Mouse (Mus musculus) 3134 (cell line): ENCODE results near the gene Kcng1.

Experiments used
- DNase-seq: peaks from one replicate; pipeline ENCODE4 v3.0.0-alpha.2; 2011; ENCODE audit warnings: low spot score; ENCODE audit not compliant: insufficient read length; ENCODE audit errors: extremely low read depth

Kcng1 gene

GRCm38 (mm10) chr2:168260900-168261299 is 20.6 kb downstream of the Kcng1 start:
- DNase-seq, result no peak

GRCm38 (mm10) chr2:168260124-168260523 is 21.4 kb downstream of the Kcng1 start:
- DNase-seq, result no peak

- DNase-seq, result no peak
Measured at GRCm38 (mm10) chr2:168259046-168259445, 22.5 kb downstream of the Kcng1 start.

- DNase-seq, result no peak
Measured at GRCm38 (mm10) chr2:168257188-168257587, 24.3 kb downstream of the Kcng1 start.

GRCm38 (mm10) chr2:168256506-168256905 is 25.0 kb downstream of the Kcng1 start:
- no peak for DNase-seq

- no peak for DNase-seq
Measured at GRCm38 (mm10) chr2:168253822-168254221, 27.7 kb downstream of the Kcng1 start.

GRCm38 (mm10) chr2:168252639-168253292 is 28.8 kb downstream of the Kcng1 start:
- DNase-seq, result peak; percentile 40

- peak; percentile 39 for DNase-seq
Measured at GRCm38 (mm10) chr2:168250270-168250669, 31.3 kb downstream of the Kcng1 start.

- peak; percentile 48 for DNase-seq
Measured at GRCm38 (mm10) chr2:168248856-168249245, 32.7 kb downstream of the Kcng1 start.

- no peak for DNase-seq
Measured at GRCm38 (mm10) chr2:168248167-168248855, 33.2 kb downstream of the Kcng1 start.

GRCm38 (mm10) chr2:168245571-168245970 is 36.0 kb downstream of the Kcng1 start:
- no peak for DNase-seq

GRCm38 (mm10) chr2:168243278-168243677 is 38.3 kb downstream of the Kcng1 start:
- DNase-seq, result no peak

GRCm38 (mm10) chr2:168242841-168243240 is 38.7 kb downstream of the Kcng1 start:
- no peak for DNase-seq

GRCm38 (mm10) chr2:168238335-168238734 is 43.2 kb downstream of the Kcng1 start:
- DNase-seq, result no peak

- DNase-seq, result no peak
Measured at GRCm38 (mm10) chr2:168233286-168233685, 48.2 kb downstream of the Kcng1 start.

- DNase-seq, result peak; percentile 22
Measured at GRCm38 (mm10) chr2:168231471-168231829, 50.1 kb downstream of the Kcng1 start.

GRCm38 (mm10) chr2:168230773-168231470 is 50.6 kb downstream of the Kcng1 start:
- no peak for DNase-seq

GRCm38 (mm10) chr2:168230026-168230728 is 51.4 kb downstream of the Kcng1 start, which contains the start of the genes Gm20716, Dpm1 and Mocs3:
Gm20716 (minus strand) TSS chr2:168230364.
Dpm1 (minus strand) TSS chr2:168230591.
Mocs3 (plus strand) TSS chr2:168230622.
- DNase-seq, result peak; percentile 96

- DNase-seq, result peak; percentile 62
Measured at GRCm38 (mm10) chr2:168229116-168230025, 52.2 kb downstream of the Kcng1 start.

GRCm38 (mm10) chr2:168223326-168223725 is 58.2 kb downstream of the Kcng1 start:
- DNase-seq, result no peak
